Mouse (Mus musculus): ENCODE measurements around the gene Kcnab1. TPM values are rescaled to one million over a fixed set of nuclear protein-coding genes. Genes with fewer than 3 reads are reported as not detected.

Kcnab1 gene
- polyA plus RNA-seq, 1 experiment from 2014 or later, result 3.8 TPM

DNA sequence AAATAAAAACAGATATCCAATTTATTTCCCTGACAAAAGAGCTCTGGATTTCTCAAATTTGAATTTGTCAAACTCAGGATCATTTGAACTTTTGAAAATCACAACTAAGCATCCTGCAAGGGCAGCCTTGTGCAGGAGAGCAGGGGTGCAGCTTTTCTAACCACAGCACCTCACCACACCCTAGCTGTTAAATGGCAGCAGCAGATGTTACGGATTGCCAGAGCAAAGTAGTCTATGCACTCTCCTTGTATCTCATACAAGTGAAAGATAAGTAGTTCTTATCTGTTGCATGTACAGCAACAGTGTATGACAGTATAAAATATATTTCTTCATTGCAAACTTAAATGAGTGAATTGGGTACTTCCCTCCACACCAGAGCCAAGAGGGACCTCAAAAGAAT, 20.4 kb downstream of the Kcnab1 start:
- no peak overlapping the region for H3K9ac ChIP-seq (ENCODE audit: low read depth, low read length)
- H3K4me2 ChIP-seq (ENCODE audit: low read depth, low read length), result no peak overlapping the region
- no peak for ATAC-seq
- no peaks in the 10 kb centered on the region for H3K9me3 ChIP-seq (ENCODE audit: control insufficient read depth, low read length)
- no peaks in the 10 kb centered on the region for H3K4me1 ChIP-seq (ENCODE audit: control insufficient read depth, insufficient read depth, low read length)
- no peak overlapping the region for H3K27ac ChIP-seq (ENCODE audit: low read length)
- H3K4me3 ChIP-seq (ENCODE audit: low read length), result no peak overlapping the region
- H3K27me3 ChIP-seq (replicated peaks; ENCODE audit: control insufficient read depth, insufficient read depth, low read length), result no peaks in the 10 kb centered on the region
- no peaks in the 10 kb centered on the region for H3K36me3 ChIP-seq (ENCODE audit: control insufficient read depth, insufficient read depth, low read length)
- WGBS, result 81% methylated on average over 1 of the region's 1 CpGs

DNA sequence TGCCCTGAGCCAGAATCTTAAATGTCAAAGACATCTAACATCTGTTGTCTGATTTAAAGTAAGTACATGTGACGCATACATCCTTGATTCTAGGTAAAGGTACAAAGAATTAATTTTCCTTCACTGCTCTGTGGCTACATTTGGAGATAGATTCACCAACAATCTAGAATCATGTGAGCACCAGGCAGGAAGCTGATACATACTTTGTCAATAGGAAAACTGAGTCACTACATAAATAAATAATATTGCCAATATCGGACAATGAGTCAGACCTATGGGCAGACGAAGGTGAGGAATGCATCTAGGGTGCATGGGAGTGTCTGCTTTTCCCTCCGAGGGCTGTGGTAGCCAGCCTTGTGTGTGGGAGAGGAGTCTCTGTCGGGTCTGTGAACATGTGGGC, 25.7 kb downstream of the Kcnab1 start:
- H3K9ac ChIP-seq (ENCODE audit: low read depth, low read length), result no peak overlapping the region
- H3K4me1 ChIP-seq (ENCODE audit: control insufficient read depth, insufficient read depth, low read length), result no peaks in the 10 kb centered on the region

DNA sequence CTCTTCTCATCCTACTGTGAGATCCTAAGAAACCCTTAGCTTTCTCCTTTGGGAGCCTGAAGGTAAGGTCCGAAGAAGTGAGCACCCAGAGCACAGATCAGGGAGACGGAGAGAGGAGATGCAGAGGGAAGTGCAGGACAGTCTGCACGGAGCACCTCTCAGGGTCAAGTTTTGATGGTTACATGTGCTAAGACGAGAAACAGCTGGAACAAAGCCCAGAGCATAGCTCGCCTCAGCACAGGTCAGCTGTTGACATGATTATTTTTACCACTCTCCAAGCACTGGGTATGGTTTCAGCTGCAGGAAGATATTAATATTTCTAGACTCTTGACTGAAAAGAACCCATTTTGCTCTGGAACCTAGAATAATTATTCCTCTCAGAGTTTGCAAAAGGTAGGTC, 27.7 kb downstream of the Kcnab1 start:
- WGBS, result 64% methylated on average over 5 of the region's 5 CpGs
- Histone ChIP-seq H3K27ac (ENCODE audit: low read length) (no peak overlapping the region), H3K9me3 (ENCODE audit: control insufficient read depth, low read length) (no peaks in the 10 kb centered on the region), H3K9ac (ENCODE audit: low read depth, low read length) (no peak overlapping the region), H3K36me3 (ENCODE audit: control insufficient read depth, insufficient read depth, low read length) (no peaks in the 10 kb centered on the region), H3K4me1 (ENCODE audit: control insufficient read depth, insufficient read depth, low read length) (no peaks in the 10 kb centered on the region), H3K4me3 (ENCODE audit: low read length) (no peak overlapping the region), H3K4me2 (ENCODE audit: low read depth, low read length) (no peak overlapping the region), H3K27me3 (replicated peaks; ENCODE audit: control insufficient read depth, insufficient read depth, low read length) (no peaks in the 10 kb centered on the region)
- no peak for ATAC-seq

More for the DNA sequence above, 25.7 kb downstream of the Kcnab1 start:
- H3K36me3 ChIP-seq (ENCODE audit: control insufficient read depth, insufficient read depth, low read length), result no peaks in the 10 kb centered on the region
- no peak overlapping the region for H3K27ac ChIP-seq (ENCODE audit: low read length)
- WGBS, result 66% methylated on average over 5 of the region's 5 CpGs
- no peak overlapping the region for H3K4me3 ChIP-seq (ENCODE audit: low read length)
- no peaks in the 10 kb centered on the region for H3K9me3 ChIP-seq (ENCODE audit: control insufficient read depth, low read length)
- ATAC-seq, result no peak
- no peaks in the 10 kb centered on the region for H3K27me3 ChIP-seq (replicated peaks; ENCODE audit: control insufficient read depth, insufficient read depth, low read length)
- no peak overlapping the region for H3K4me2 ChIP-seq (ENCODE audit: low read depth, low read length)

DNA sequence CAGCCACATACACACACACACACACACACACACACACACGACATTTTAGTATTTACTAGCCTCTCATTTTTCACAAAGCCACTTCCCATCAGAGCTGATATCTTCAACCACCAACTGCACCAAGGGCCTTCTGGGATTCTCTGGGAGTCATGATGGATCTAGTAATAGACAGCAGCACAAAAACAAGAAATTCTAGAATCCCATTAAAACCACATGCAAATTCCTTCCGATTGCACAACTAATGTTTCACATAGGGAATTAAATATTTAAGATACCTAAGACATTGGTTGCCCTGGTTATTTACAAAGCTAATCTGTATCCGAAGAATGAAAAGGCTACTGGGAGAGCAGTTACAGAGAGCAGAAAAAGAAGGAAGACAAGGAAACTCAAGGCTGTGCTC, 29.6 kb downstream of the Kcnab1 start:
- H3K4me1 ChIP-seq (ENCODE audit: control insufficient read depth, insufficient read depth, low read length), result no peaks in the 10 kb centered on the region
- no peak overlapping the region for H3K9ac ChIP-seq (ENCODE audit: low read depth, low read length)
- H3K27ac ChIP-seq (ENCODE audit: low read length), result no peak overlapping the region
- H3K9me3 ChIP-seq (ENCODE audit: control insufficient read depth, low read length), result no peaks in the 10 kb centered on the region
- ATAC-seq, result no peak
- no peaks in the 10 kb centered on the region for H3K27me3 ChIP-seq (replicated peaks; ENCODE audit: control insufficient read depth, insufficient read depth, low read length)
- H3K4me2 ChIP-seq (ENCODE audit: low read depth, low read length), result no peak overlapping the region
- no peaks in the 10 kb centered on the region for H3K36me3 ChIP-seq (ENCODE audit: control insufficient read depth, insufficient read depth, low read length)
- H3K4me3 ChIP-seq (ENCODE audit: low read length), result no peak overlapping the region
- WGBS, result 86% methylated on average over 3 of the region's 3 CpGs

DNA sequence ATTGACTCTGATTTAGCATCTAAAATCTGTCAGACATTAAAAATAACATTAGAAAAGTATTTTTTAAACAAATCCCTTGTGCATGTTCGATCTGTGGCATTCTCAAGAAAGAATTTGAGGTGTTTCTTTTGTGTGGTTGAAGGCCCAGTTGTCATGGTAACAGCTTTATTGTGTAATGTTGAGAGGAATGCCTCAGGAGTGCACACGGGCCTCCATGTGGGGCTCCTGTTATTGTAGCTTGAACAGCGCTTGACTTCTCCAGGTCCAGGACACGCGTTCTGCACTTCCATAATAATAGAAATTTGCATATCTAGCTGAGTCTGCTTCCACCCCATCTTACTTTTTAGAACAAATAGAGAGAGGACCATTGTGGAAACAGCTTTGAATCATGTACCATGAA, 36.0 kb downstream of the Kcnab1 start:
- Histone ChIP-seq H3K9me3 (ENCODE audit: control insufficient read depth, low read length) (no peaks in the 10 kb centered on the region), H3K9ac (ENCODE audit: low read depth, low read length) (no peak overlapping the region), H3K27me3 (replicated peaks; ENCODE audit: control insufficient read depth, insufficient read depth, low read length) (no peaks in the 10 kb centered on the region), H3K4me1 (ENCODE audit: control insufficient read depth, insufficient read depth, low read length) (no peaks in the 10 kb centered on the region), H3K36me3 (ENCODE audit: control insufficient read depth, insufficient read depth, low read length) (no peaks in the 10 kb centered on the region), H3K4me2 (ENCODE audit: low read depth, low read length) (no peak overlapping the region), H3K4me3 (ENCODE audit: low read length) (no peak overlapping the region), H3K27ac (ENCODE audit: low read length) (no peak overlapping the region)
- 69% methylated on average over 5 of the region's 5 CpGs for WGBS
- no peak for ATAC-seq

DNA sequence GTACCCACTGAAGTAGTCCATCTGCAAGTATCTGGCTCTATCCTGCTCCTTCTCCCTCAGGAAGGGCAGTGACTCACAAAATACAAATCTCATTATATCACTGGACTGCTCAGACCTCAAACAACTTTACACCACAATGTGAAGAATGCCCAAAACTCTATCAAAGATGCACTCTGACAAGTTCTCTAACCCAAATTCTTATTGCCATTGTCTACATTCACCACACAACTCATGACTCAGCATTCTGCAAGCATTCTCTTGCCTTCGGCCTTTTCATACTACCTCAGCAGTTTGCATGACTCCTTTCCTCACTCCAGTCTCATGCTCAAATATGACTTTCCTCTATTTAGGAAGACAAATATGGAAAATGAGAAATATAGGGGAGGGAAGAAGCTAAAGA, 42.6 kb downstream of the Kcnab1 start:
- Histone ChIP-seq H3K4me3 (ENCODE audit: low read length) (no peak overlapping the region), H3K36me3 (ENCODE audit: control insufficient read depth, insufficient read depth, low read length) (no peaks in the 10 kb centered on the region), H3K9ac (ENCODE audit: low read depth, low read length) (no peak overlapping the region), H3K9me3 (ENCODE audit: control insufficient read depth, low read length) (no peaks in the 10 kb centered on the region), H3K27ac (ENCODE audit: low read length) (no peak overlapping the region), H3K4me2 (ENCODE audit: low read depth, low read length) (no peak overlapping the region), H3K4me1 (ENCODE audit: control insufficient read depth, insufficient read depth, low read length) (no peaks in the 10 kb centered on the region), H3K27me3 (replicated peaks; ENCODE audit: control insufficient read depth, insufficient read depth, low read length) (no peaks in the 10 kb centered on the region)
- WGBS, result 93% methylated on average over 1 of the region's 1 CpGs
- no peak for ATAC-seq

DNA sequence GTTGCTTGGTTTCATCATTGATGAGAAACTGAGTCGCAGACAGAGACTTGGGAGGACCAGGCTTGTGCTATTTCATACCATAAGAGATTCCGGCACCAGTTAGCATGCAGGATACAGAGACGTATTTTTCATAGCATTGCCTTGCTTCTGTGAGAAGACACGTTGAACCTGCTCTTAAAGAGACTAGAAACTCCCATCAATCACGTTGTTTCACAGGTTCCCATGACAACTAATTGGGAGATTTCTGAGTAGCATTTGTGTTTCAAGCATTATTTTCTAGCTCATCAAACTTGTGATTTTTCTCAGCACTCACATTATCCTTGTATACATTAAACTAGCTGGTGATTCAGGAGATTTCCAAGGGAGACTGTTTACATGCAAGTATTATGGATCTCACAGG, 63.8 kb downstream of the Kcnab1 start:
- H3K4me3 ChIP-seq (ENCODE audit: low read length), result no peak overlapping the region
- ATAC-seq, result no peak
- H3K27ac ChIP-seq (ENCODE audit: low read length), result no peak overlapping the region
- H3K9ac ChIP-seq (ENCODE audit: low read depth, low read length), result no peak overlapping the region
- H3K36me3 ChIP-seq (ENCODE audit: control insufficient read depth, insufficient read depth, low read length), result no peaks in the 10 kb centered on the region
- 77% methylated on average over 5 of the region's 5 CpGs for WGBS
- H3K9me3 ChIP-seq (ENCODE audit: control insufficient read depth, low read length), result no peaks in the 10 kb centered on the region
- no peak overlapping the region for H3K4me2 ChIP-seq (ENCODE audit: low read depth, low read length)
- no peaks in the 10 kb centered on the region for H3K27me3 ChIP-seq (replicated peaks; ENCODE audit: control insufficient read depth, insufficient read depth, low read length)
- H3K4me1 ChIP-seq (ENCODE audit: control insufficient read depth, insufficient read depth, low read length), result no peaks in the 10 kb centered on the region

DNA sequence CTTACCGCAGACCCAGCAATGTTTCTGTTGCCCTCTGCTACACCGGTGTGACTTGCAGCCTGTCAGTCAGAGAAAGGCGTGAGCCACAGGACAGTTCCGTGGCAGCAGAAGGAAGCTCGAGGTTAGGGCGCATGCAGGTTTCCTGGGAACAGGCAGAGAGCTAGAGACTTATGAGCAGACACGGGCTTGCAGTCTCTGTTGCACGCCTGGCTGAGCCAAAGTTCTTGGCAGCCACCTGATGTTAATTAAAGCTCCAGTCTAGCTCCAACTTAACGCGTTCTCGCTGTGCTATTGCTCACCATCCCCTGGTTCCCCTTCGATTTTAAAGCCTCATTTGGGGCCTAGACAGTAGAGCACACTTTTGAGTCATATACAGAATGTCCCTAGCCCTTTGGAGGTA, 65.4 kb downstream of the Kcnab1 start:
- Histone ChIP-seq H3K9ac (ENCODE audit: low read depth, low read length) (no peak overlapping the region), H3K4me1 (ENCODE audit: control insufficient read depth, insufficient read depth, low read length) (no peaks in the 10 kb centered on the region), H3K4me2 (ENCODE audit: low read depth, low read length) (no peak overlapping the region), H3K27me3 (replicated peaks; ENCODE audit: control insufficient read depth, insufficient read depth, low read length) (no peaks in the 10 kb centered on the region), H3K27ac (ENCODE audit: low read length) (no peak overlapping the region), H3K9me3 (ENCODE audit: control insufficient read depth, low read length) (no peaks in the 10 kb centered on the region), H3K36me3 (ENCODE audit: control insufficient read depth, insufficient read depth, low read length) (no peaks in the 10 kb centered on the region), H3K4me3 (ENCODE audit: low read length) (no peak overlapping the region)
- 78% methylated on average over 12 of the region's 12 CpGs for WGBS
- no peak for ATAC-seq

DNA sequence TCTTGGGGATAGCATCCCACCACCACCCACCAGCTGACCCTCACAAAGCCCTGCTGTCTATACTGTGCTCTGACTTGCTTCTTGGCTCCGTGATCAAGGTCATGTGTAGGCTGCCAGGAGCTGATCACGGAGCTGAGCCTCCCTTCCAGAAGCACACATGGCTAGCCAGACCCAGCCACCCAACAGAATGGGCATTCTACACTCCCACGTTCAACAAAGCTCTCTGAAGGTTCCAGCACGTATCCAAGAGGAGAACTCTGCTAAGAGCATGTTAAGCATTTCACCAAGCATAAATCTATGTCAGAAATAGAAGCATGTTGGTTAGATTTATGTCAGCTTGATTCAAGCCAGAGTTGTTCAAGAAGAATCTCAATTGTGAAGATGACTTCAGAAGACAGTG, 66.6 kb downstream of the Kcnab1 start:
- ATAC-seq, result no peak
- WGBS, result 77% methylated on average over 4 of the region's 4 CpGs
- Histone ChIP-seq H3K27me3 (replicated peaks; ENCODE audit: control insufficient read depth, insufficient read depth, low read length) (no peaks in the 10 kb centered on the region), H3K9me3 (ENCODE audit: control insufficient read depth, low read length) (no peaks in the 10 kb centered on the region), H3K4me1 (ENCODE audit: control insufficient read depth, insufficient read depth, low read length) (no peaks in the 10 kb centered on the region), H3K27ac (ENCODE audit: low read length) (no peak overlapping the region), H3K4me2 (ENCODE audit: low read depth, low read length) (no peak overlapping the region), H3K36me3 (ENCODE audit: control insufficient read depth, insufficient read depth, low read length) (no peaks in the 10 kb centered on the region), H3K4me3 (ENCODE audit: low read length) (no peak overlapping the region), H3K9ac (ENCODE audit: low read depth, low read length) (no peak overlapping the region)

DNA sequence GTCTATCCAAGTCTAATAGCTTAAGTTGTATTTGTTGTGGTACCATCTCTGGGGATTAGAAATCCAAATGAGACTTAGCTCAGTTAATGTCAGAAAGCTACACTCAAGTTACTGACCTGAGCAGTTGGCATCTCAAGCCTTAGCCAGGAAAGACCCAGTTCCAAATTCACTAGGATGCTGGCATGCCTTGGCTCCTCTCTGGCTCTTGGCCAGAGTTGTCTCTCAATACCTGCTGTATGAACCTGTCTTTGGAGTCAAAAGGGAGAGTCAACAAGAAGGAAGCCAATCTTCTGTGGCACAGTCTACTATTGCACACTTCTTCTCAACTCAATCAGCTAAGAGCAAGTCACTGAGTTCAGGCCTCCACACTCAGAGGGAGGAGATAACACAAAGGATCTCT, 67.7 kb downstream of the Kcnab1 start:
- H3K9ac ChIP-seq (ENCODE audit: low read depth, low read length), result no peak overlapping the region
- no peaks in the 10 kb centered on the region for H3K4me1 ChIP-seq (ENCODE audit: control insufficient read depth, insufficient read depth, low read length)
- no peak for ATAC-seq
- no peaks in the 10 kb centered on the region for H3K27me3 ChIP-seq (replicated peaks; ENCODE audit: control insufficient read depth, insufficient read depth, low read length)
- no peak overlapping the region for H3K27ac ChIP-seq (ENCODE audit: low read length)
- H3K4me3 ChIP-seq (ENCODE audit: low read length), result no peak overlapping the region
- no peak overlapping the region for H3K4me2 ChIP-seq (ENCODE audit: low read depth, low read length)
- no peaks in the 10 kb centered on the region for H3K9me3 ChIP-seq (ENCODE audit: control insufficient read depth, low read length)
- H3K36me3 ChIP-seq (ENCODE audit: control insufficient read depth, insufficient read depth, low read length), result no peaks in the 10 kb centered on the region
